Mouse (Mus musculus): ENCODE results near the gene D930048N14Rik. TPM values are rescaled to one million over a fixed set of nuclear protein-coding genes. Genes with fewer than 3 reads are reported as not detected.
"Not testable (repeated sequence)": the region's sequence is repeated elsewhere in the genome, so short reads cannot be mapped to it uniquely, and the experiment has no call there.

D930048N14Rik gene
- total RNA-seq, 2 experiments from 2014 or later, result 0.50 to 0.68 TPM

DNA sequence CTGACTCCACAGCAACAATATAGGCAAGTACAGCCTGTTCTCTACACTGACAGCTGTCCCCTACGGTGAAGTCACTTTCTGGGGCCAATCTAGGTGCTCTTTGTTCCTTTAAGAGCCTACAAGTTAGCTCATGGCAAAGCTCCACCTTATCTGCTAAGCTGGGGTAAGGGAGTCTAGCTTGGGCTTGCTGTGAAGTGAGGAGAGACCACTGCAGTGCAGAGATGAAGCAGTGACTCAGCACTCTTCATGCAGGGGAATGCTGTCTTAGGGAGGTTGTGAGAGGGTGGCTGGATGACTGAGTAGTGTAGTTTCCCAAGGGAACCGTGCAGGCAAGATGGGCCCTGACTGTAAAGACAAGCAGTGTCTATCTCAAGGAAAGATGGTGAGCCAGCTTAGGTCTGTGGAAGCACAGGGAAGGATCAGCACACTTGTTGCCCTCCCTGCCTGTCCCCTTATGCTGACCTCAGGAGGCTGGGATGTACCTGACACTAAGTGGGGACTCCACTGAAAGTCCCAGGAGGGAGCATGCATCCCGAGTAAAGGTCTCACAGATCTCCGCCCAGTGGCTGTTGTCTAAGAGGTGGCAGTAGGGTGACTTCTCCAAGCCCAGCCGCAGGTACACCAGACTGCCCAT lies 25.4 kb upstream of the D930048N14Rik start:
- no peak for DNase-seq (ENCODE audit: low spot score)
- intact Hi-C loops (cut with DNase I), result loop anchor here (10.0 kb wide), 1 partner anchor 379 kb away; the partner anchor contains the start of genes Cdkl3 and Ube2b

DNA sequence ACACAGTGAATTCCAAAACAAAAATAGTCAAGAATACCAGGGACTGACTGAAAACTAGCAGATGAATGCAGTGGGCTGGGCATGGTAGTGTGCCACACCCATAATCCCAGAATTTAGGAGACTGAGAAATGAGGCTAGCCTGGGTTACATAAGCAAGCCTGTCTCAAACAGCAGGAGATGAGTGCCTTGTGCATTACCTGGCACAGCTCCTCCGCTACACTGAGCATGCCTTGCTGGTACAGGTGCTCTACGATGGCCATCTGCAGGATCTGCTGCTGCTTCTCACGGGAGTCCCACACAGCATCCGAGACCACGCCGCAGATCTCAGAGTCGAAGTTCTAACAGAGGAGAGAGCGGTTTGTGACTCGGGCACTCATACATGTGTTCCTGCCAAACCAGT lies 23.3 kb upstream of the D930048N14Rik start:
- intact Hi-C loops (cut with DNase I), result loop anchor here (10.0 kb wide), 1 partner anchor 377 kb away; the partner anchor contains the start of genes Cdkl3 and Ube2b
- no peak for DNase-seq (ENCODE audit: low spot score)

DNA sequence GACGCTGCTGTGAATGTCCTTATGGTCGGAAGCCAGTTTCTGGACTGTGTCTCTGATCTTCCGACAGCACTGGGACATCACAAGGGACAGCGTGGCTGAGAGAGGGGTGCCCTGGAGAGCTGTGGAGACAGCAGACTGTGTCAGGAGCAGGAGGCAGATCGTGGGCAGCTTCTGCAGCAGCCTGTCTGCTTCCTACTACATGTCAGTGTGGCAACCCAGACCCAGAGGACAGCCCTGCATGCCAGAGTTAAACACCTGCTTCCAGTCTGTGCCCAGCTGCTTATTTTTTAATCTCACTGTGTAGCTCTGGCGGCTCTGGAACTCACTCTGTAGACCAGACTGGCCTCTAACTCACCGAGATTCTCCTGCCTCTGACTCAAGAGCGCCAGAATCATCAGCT lies 22.8 kb upstream of the D930048N14Rik start:
- intact Hi-C loops (cut with DNase I), result loop anchor here (10.0 kb wide), 1 partner anchor 377 kb away; the partner anchor contains the start of genes Cdkl3 and Ube2b
- no peak for DNase-seq (ENCODE audit: low spot score)

DNA sequence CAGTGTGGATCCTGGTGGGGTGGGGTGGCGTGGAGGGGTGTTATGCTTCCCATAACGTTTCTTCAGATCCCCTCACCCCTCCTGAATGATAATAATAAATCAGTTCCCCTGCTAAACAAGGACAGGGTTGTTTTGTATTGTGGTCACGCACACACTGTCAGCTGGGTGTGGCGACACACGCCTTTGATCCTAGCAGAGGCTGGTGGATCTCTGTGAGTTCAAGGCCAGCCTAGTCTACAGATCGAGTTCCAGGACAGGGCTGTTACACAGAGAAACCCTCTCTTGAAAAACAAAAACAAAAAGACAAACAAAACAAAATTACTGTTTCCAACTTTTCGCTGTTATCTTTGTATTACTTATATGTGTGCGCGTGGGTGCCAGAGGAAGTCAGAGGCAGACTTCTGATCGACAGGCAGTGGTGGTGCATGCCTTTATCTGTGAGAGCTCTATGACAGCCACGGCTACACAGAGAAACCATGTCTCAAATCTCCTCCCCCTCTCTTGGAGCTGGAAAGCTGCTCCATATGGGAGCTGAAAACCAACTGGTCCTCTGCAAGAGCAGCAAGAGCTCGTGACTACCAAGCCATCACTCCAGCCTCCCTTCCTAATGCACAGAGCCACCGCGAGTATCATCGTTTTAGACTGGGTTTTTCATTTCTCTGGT lies 21.0 kb upstream of the D930048N14Rik start:
- DNase-seq (ENCODE audit: low spot score), result no peak
- intact Hi-C loops (cut with DNase I), result loop anchor here (10.0 kb wide), 1 partner anchor 375 kb away; the partner anchor contains the start of genes Cdkl3 and Ube2b

DNA sequence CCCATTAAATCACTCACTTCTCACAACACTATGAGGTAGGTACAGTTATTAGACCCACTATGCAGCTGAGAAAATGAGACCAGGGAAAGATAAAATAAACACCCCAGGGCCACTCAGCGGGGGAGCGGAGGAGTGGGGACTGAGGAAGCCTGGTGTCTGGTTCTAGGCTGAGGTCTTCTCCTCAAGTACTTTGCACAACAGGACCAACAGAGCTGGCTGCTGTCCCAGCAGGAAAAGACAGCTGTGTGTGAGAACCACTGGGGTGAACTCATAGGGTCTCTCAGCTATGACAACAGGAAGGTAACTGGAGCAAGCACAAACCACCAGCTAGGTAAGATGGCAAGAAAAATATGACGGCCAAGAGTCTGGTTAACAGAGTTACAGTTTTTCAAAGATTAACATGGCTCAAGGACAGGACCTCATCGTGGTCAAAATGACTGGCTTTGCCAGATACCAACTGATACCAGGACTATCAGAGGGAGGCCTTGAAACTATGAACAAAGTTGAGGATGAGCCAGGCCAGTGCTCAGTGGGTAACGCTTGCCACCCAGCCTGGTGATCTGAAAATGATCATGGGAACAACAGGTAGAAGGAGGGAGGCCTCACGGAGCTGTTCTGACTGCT lies 18.5 kb upstream of the D930048N14Rik start:
- DNase-seq (ENCODE audit: low spot score), result no peak
- intact Hi-C loops (cut with DNase I), result no loop called here

DNA sequence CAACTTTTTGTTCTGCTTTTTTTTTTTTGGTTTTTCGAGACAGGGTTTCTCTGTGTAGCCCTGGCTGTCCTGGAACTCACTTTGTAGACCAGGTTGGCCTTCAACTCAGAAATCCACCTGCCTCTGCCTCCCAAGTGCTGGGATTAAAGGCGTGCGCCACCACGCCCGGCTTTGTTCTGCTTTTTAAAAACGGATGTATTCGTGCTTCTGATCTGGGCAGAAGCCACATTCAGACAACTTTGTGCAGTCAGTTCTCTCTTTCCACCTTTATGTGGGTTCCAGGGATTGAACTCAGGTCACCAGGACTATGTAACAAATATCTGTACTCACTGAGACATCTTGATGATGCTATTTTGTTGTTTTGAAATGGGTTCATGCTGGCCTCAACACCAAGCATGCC lies 17.6 kb upstream of the D930048N14Rik start:
- intact Hi-C loops (cut with DNase I); DNase-seq (ENCODE audit: low spot score): not testable (repeated sequence)

DNA sequence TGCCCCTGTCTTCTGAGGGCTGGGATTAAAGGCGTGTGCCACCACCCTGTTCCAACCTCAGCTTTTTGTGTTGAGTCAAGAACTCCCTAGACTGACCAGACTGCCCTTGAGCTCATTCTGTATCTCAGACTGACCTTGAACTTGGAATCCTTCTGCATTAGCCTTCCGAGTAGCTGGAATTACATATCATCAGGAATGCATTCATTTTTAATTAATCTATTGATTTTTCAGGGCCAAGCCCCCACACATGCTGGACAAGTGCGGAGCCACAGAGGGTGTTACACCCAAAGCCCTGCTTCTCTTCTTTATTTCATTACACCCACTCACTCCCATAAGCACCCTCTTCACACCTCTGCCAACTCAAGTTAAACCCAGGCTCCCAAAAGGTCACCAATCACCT lies 17.0 kb upstream of the D930048N14Rik start:
- intact Hi-C loops (cut with DNase I), result no loop called here
- no peak for DNase-seq (ENCODE audit: low spot score)

DNA sequence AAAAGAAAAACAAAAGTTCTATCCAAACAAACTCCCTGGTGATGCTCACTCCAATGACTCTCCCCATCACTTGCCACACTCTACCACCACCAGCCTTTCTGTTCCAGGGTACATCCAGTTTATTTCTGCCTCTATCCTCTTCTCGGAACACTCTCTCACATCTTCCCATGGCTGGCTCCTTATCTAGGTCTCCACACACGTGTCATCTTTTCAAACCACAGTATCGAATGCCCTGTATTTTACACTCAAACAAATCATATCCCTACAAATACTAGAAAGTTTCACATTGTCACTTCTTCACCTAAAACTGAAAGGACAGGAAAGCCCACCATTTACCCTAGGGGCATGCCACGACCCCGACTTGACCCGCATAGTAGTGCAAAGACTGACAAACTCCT lies 15.6 kb upstream of the D930048N14Rik start:
- intact Hi-C loops (cut with DNase I), result no loop called here
- no peak for DNase-seq (ENCODE audit: low spot score)

DNA sequence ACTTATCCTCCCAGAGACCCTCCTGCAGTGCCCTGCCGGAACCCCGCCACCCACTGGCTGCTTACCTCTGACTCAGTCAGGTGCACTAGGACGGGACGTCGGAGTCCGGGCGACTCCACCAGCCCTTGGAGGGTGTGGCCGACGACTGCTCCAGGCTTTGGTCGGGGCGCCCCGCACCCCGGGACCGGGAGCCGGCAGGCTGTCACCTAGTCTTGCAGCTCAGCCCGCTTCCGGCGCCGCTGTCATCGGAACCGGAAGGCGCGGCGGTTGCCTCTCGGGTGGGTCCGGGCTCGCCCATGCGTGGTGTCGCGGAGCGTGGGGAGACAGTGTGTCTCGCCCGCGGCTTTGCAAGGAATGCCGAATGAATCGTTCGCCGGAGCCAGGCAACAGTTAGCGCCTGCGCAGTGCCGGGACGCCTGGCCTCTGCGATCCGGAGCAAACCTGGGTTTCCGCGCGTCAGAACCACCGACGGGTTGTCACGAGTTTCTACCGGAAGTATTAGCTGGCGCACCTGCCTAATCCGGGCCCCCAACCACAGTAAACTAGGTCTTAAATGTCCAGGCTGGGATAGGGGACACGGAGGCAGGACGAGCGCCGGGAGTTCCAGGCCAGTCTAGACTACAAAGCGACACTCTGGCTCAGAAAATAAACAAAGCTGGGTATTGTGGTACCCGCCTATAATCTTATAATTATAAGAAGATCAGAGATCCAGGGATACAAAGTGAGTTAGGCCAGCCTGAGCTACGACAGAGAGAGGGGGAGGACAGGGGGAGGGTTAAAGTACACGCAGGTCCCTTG lies 15.0 kb upstream of the D930048N14Rik start, which contains the start of gene Rmnd5b:
TSS of gene Rmnd5b (minus strand) at position 372 of the 798 bp plus-strand sequence.
- intact Hi-C loops (cut with DNase I), result loop anchor here (2.0 kb wide), 1 partner anchor 15 kb away; the partner anchor contains the start of genes D930048N14Rik and N4bp3

DNA sequence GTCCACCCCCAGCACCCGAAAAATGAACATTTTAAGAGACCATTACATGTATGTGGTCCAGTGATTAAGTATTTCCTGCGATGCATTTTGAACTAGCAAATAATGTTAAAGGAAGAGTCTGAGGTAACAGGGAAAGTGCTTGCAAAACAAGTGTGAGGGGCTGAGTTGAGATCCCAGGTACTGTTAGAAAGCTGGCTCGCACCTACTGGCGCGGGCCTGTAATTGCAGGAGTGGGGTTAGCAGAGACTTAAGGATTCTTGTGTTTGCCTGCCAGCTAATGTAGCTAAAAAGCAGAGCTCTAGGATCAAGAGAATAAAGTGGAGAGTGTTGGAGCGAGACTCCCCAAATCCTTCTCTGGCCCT lies 14.4 kb upstream of the D930048N14Rik start:
- intact Hi-C loops (cut with DNase I), result loop anchor here (2.0 kb wide), 1 partner anchor 14 kb away; the partner anchor contains the start of genes D930048N14Rik and N4bp3
- no peak for DNase-seq (ENCODE audit: low spot score)

More for the DNA sequence above, 15.0 kb upstream of the D930048N14Rik start, which contains the start of gene Rmnd5b:
- DNase-seq (ENCODE audit: low spot score), result peak; percentile 78

DNA sequence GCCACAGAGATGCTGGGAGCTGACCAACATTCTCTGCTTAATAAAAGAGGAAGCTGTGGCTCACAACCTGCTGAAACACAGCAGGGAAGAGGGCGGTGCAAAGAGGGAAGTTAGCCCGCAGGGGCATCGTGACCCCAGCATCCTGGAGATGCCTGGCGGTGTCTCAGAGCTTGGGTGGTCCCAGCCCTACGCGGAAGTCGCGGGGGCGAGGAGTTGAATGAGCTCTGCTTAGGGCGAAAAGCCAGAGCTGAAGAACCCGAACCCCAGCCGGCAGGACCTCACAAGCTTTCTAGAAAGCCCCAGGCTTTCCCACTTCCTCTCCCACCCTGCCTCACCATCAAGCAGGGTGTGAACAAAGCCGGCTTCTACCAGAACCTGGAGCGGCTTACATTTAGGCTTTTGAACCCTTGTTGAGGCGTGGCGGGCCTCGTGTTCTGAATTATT lies 12.8 kb upstream of the D930048N14Rik start:
- intact Hi-C loops (cut with DNase I), result loop anchor here (2.0 kb wide), 1 partner anchor 13 kb away; the partner anchor contains the start of genes D930048N14Rik and N4bp3
- no peak for DNase-seq (ENCODE audit: low spot score)

DNA sequence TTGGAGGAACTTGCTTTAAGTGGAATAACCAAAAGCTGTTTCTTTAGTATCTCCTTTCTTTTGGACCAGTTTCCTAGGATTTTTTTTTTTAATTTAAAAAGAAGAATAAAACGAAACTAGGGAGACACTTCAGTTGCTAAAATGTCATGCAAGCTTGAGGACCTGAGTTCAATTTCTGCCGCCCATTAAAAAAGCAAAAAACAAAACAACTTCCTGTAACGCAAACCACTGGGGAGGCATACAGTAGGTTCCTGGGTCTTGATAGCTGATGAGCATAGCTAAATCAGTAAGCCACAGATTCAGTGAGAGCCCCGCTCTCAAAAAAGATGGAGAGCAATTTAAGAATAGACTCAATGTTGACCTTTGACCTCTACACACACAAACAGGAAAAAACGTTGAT lies 12.3 kb upstream of the D930048N14Rik start:
- DNase-seq (ENCODE audit: low spot score), result no peak
- intact Hi-C loops (cut with DNase I), result no loop called here

DNA sequence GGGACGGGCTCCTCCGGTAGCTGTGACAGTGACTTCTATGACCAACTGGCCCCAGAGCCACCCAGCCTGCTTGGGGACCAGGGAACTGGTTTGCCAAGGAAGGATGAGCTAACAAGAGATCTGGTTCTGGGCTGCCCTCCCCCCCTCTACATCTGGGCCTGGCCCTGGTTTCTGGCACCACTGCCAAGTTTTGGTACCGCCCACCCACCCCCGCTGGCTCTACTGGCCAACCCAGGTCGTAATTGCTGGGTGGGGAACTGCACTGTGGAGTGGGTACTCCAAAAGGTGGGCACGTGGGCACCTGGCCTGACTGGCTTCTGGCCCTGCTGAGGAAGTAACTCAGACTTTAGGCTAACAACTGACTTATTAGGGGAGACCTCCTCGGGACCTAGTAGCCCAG lies 10.0 kb upstream of the D930048N14Rik start:
- DNase-seq (ENCODE audit: low spot score), result no peak
- intact Hi-C loops (cut with DNase I), result no loop called here

DNA sequence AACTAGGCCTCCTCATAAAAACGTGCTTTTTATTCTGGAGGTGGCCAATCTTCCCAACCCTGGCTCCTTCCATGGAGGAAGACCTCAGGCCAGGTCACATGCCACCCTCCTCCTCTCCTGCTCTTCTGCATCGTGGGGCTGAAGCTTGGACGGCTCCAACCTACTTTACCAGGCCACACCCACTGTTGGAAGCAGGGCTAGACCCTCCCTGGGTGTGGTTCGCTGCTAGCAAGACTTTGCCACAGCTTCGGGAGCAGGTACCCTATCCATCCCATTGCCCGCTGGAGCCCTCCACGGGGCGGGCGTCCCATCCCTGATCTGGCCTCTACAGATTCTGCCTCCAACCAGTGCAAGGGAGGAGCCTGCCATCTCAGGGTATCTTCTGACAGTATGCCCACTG lies 7.6 kb upstream of the D930048N14Rik start:
- intact Hi-C loops (cut with DNase I), result no loop called here
- no peak for DNase-seq (ENCODE audit: low spot score)

DNA sequence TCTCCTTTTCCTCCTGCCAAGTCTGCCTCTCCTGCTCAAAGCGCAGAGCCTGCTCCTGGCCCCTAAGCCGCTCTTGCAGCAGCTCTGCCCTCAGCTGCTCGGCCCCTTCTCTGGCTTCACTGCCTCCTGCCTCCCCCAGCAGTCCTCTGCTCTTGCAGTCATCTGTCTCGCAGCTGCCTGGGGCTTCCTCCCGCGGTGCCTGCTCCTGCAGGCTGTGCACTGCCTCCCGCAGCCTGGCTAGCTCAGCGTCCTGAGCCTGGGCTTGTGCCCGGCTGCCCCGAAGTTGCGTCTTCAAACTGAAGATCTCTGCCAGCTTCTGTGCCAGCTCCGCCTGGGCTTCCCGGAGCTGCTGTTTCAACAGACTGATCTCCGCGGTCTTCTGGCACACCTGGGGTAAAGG lies 7.0 kb upstream of the D930048N14Rik start:
- intact Hi-C loops (cut with DNase I), result no loop called here
- no peak for DNase-seq (ENCODE audit: low spot score)

DNA sequence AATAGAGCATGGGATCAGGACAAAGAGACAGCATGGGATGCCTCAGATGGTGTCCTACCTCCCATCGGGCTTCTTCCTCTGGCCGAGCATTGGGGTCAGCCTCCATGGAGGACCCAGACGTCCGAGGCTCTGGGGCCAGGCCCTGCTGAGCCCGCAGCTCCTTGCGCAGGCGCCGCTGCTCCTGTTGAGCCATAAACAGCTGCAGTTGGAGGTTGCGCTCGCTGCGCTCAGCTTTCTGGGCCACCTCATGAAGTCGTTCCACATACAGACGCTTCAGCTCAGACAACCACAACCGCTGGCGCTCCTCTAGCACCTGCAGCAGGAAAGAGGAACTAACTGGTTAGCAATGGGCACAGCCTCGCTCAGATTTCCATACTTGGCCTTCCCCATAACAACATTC lies 6.5 kb upstream of the D930048N14Rik start:
- intact Hi-C loops (cut with DNase I), result no loop called here
- DNase-seq (ENCODE audit: low spot score), result no peak

DNA sequence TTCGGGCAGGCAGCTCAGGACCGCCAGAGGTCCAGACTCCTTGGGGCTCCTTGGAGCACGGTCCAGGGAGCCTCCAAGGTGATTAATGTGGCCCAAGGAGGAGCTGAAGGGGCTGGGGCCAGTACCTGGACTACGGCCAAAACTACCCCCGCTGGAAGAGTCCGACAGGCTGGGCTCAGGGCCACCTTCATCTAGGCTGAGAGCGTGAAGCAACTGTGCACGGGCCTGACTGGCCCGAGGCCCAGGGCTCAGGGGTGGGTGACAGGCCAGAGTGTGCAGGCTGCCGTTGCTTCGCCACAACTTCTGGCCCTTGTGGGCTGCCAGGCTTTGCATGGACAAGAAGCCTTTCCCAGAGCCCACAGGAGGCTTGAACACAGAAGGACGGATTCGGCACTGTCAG lies 5.5 kb upstream of the D930048N14Rik start:
- DNase-seq (ENCODE audit: low spot score), result no peak
- intact Hi-C loops (cut with DNase I), result loop anchor here (5.0 kb wide), 1 partner anchor 37 kb away; no protein-coding TSS in a partner anchor

DNA sequence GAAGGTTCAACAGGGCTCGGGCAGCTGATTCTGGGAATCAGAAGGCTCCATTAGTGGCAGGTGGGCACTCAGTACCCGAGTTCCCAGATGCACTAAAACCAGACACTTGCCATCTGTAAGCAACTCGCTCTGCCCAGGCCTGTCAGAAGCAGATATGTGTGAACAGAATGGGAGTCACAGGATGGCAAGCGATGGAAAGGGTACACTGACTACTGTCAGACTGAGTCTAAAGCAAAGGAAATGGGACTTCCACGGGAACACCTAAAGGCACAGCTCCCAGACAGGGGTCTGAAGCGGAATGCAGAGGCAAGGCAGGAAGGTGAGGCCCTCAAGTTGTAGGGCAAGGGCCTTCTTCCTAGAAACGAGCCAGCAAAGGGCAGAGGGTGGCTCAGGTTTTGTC lies 4.5 kb upstream of the D930048N14Rik start:
- intact Hi-C loops (cut with DNase I), result loop anchor here (5.0 kb wide), 1 partner anchor 36 kb away; no protein-coding TSS in a partner anchor
- DNase-seq (ENCODE audit: low spot score), result no peak

Data from heart, postnatal 25 days (tissue).